Mouse (Mus musculus) liver, adult 2 months (tissue): Measurements from ENCODE around the gene Cd86. TPM values are rescaled to one million over a fixed set of nuclear protein-coding genes. Genes with fewer than 3 reads are reported as not detected.
A peak's percentile ranks its signal among the peaks of the same experiment; 100 is the strongest.

Experiments used
- DNase-seq: peaks from one replicate; pipeline ENCODE4 v3.0.0-alpha.2; 2011; ENCODE audit warnings: low read depth, low spot score; ENCODE audit errors: extremely low read depth
- H3K27ac ChIP-seq: fragments of 200-500 bp; replicated peaks from 2 replicates; pipeline ENCODE4 v1.5.1; 2012; ENCODE audit warnings: low read depth, mild to moderate bottlenecking, control low read depth, inconsistent platforms, low read length; ENCODE audit not compliant: insufficient read depth
- H3K27me3 ChIP-seq: fragments of 200-500 bp; 2 replicates; pipeline ENCODE4 v1.6.1; 2012; ENCODE audit warnings: mild to moderate bottlenecking, moderate library complexity, low read length, inconsistent platforms; ENCODE audit not compliant: control insufficient read depth, insufficient read depth
- H3K36me3 ChIP-seq: fragments of 200-500 bp; 2 replicates; pipeline ENCODE4 v1.6.1; 2012; ENCODE audit warnings: low read length, inconsistent platforms; ENCODE audit not compliant: control insufficient read depth, insufficient read depth
- H3K4me1 ChIP-seq: fragments of 200-500 bp; 2 replicates; pipeline ENCODE4 v1.6.1; 2011; ENCODE audit warnings: low read length; ENCODE audit not compliant: control insufficient read depth, insufficient read depth
- H3K4me3 ChIP-seq: fragments of 200-500 bp; 2 replicates; pipeline ENCODE4 v1.5.1; 2011; ENCODE audit warnings: low read depth, mild to moderate bottlenecking, control low read depth, low read length, moderate library complexity; ENCODE audit not compliant: insufficient read depth
- H3K79me2 ChIP-seq: fragments of 200-500 bp; 2 replicates; pipeline ENCODE4 v1.6.1; 2012; ENCODE audit warnings: inconsistent platforms, mild to moderate bottlenecking, low read length, moderate library complexity; ENCODE audit not compliant: control insufficient read depth, insufficient read depth
- H3K9ac ChIP-seq: fragments of 200-500 bp; 2 replicates; pipeline ENCODE4 v1.6.1; 2012; ENCODE audit warnings: low read depth, mild to moderate bottlenecking, control low read depth, inconsistent platforms, low read length
- CTCF ChIP-seq: fragments of 200-500 bp; IDR thresholded peaks from 2 replicates; pipeline ENCODE4 v1.5.1; 2011; ENCODE audit warnings: low read depth, low read length, control low read depth
- POLR2A ChIP-seq: fragments of 200-500 bp; IDR thresholded peaks from 2 replicates; pipeline ENCODE4 v1.6.1; 2011; ENCODE audit warnings: low read length, control low read depth; ENCODE audit not compliant: insufficient read depth; ENCODE audit errors: extremely low read depth
- WGBS: fragments of 180-500 bp; shearing (Covaris S2); methylation state at CpG from one replicate; pipeline ENCODE4 v1.1.7; 2018; 5-methylcytosine and 5-hydroxymethylcytosine counted together
- polyA plus RNA-seq: library from polyadenylated mRNA; depleted of rRNA; stranded (reverse); fragments of >200 nt; gene quantifications from 2 replicates; pipeline ENCODE4 v1.2.3, GENCODE M21; 2012; rRNA removed
- total RNA-seq: library from RNA; depleted of rRNA; stranded (reverse); fragments of >200 nt; gene quantifications from 2 replicates; pipeline ENCODE4 v1.2.3, GENCODE M21; 2014; rRNA removed

Gene Cd86
- 5.2 and 5.3 TPM in 2 replicates for total RNA-seq
- 0.68 and 0.99 TPM in 2 replicates for polyA plus RNA-seq

GRCm38 (mm10) chr16:36665782-36666181 lies at the start of gene Cd86:
Cd86 (minus strand) TSS chr16:36666081.
- Histone ChIP-seq H3K79me2 (no peaks in the 10 kb centered on the region), H3K4me1 (no peaks in the 10 kb centered on the region), H3K27ac (no peak within 1 kb of the TSS), H3K36me3 (no peaks in the 10 kb centered on the region), H3K27me3 (no peaks in the 10 kb centered on the region), H3K4me3 (no peak within 1 kb of the TSS; the same call in 1 of the 2 replicates), H3K9ac (no peak within 1 kb of the TSS)
- 82% methylated on average over 13 of the region's 13 CpGs for WGBS
- TF ChIP-seq CTCF (no peak), POLR2A (no peak)
- DNase-seq = peak; percentile 26

- H3K4me3 ChIP-seq = no peak overlapping the region
- WGBS = 81% methylated on average over 12 of the region's 12 CpGs
- H3K4me1 ChIP-seq = peaks cover 5% of the 10 kb centered on the region; the same call in 1 of the 2 replicates
- H3K79me2 ChIP-seq = no peaks in the 10 kb centered on the region
- DNase-seq = peak; percentile 46
- H3K9ac ChIP-seq = no peak overlapping the region
- no peaks in the 10 kb centered on the region for H3K36me3 ChIP-seq
- no peak for TF ChIP-seq CTCF
- no peak for TF ChIP-seq POLR2A
- H3K27ac ChIP-seq = 0 out of 2 replicates have a peak overlapping the region, but pooled peaks have one; percentile 32
- no peaks in the 10 kb centered on the region for H3K27me3 ChIP-seq
Measured at GRCm38 (mm10) chr16:36711760-36712159, 45.9 kb upstream of the Cd86 start.

- TF ChIP-seq POLR2A (no peak), CTCF (peak; percentile 39; the same call in 1 of the 2 replicates)
- H3K79me2 ChIP-seq = no peaks in the 10 kb centered on the region
Measured at GRCm38 (mm10) chr16:36710794-36711193, 44.9 kb upstream of the Cd86 start.

GRCm38 (mm10) chr16:36709405-36709804 lies 43.5 kb upstream of the Cd86 start:
- no peak overlapping the region for H3K9ac ChIP-seq
- H3K4me3 ChIP-seq = peak overlapping the region; percentile 8; the same call in 1 of the 2 replicates
- TF ChIP-seq POLR2A = no peak
- TF ChIP-seq CTCF = no peak
- no peaks in the 10 kb centered on the region for H3K79me2 ChIP-seq
- no peak overlapping the region for H3K27ac ChIP-seq
- H3K36me3 ChIP-seq = no peaks in the 10 kb centered on the region
- H3K4me1 ChIP-seq = peaks cover 5% of the 10 kb centered on the region; the same call in 1 of the 2 replicates
- 83% methylated on average over 17 of the region's 17 CpGs for WGBS
- DNase-seq = peak; percentile 5
- no peaks in the 10 kb centered on the region for H3K27me3 ChIP-seq

More at GRCm38 (mm10) chr16:36710794-36711193, 44.9 kb upstream of the Cd86 start:
- H3K9ac ChIP-seq = no peak overlapping the region
- H3K4me1 ChIP-seq = peaks cover 5% of the 10 kb centered on the region; the same call in 1 of the 2 replicates
- no peaks in the 10 kb centered on the region for H3K36me3 ChIP-seq
- H3K4me3 ChIP-seq = no peak overlapping the region
- H3K27me3 ChIP-seq = no peaks in the 10 kb centered on the region
- no peak for DNase-seq
- WGBS = 92% methylated on average over 2 of the region's 2 CpGs
- H3K27ac ChIP-seq = no peak overlapping the region

GRCm38 (mm10) chr16:36708751-36709150 lies 42.9 kb upstream of the Cd86 start:
- WGBS = 74% methylated on average over 7 of the region's 7 CpGs
- DNase-seq = no peak
- no peak overlapping the region for H3K27ac ChIP-seq

GRCm38 (mm10) chr16:36707702-36708423 lies 42.0 kb upstream of the Cd86 start:
- DNase-seq = no peak
- 54% methylated on average over 6 of the region's 6 CpGs for WGBS
- TF ChIP-seq POLR2A = no peak
- TF ChIP-seq CTCF = no peak

More at GRCm38 (mm10) chr16:36708751-36709150, 42.9 kb upstream of the Cd86 start:
- Histone ChIP-seq H3K27me3 (no peaks in the 10 kb centered on the region), H3K4me3 (no peak overlapping the region), H3K36me3 (no peaks in the 10 kb centered on the region), H3K4me1 (peaks cover 5% of the 10 kb centered on the region; the same call in 1 of the 2 replicates), H3K9ac (no peak overlapping the region), H3K79me2 (no peaks in the 10 kb centered on the region)
- no peak for TF ChIP-seq POLR2A
- TF ChIP-seq CTCF = no peak

More at GRCm38 (mm10) chr16:36707702-36708423, 42.0 kb upstream of the Cd86 start:
- Histone ChIP-seq H3K9ac (no peak overlapping the region), H3K36me3 (no peaks in the 10 kb centered on the region), H3K4me1 (peaks cover 5% of the 10 kb centered on the region; the same call in 1 of the 2 replicates), H3K27ac (no peak overlapping the region), H3K4me3 (no peak overlapping the region), H3K27me3 (no peaks in the 10 kb centered on the region), H3K79me2 (no peaks in the 10 kb centered on the region)
